Mouse (Mus musculus) midbrain, embryonic 12.5 days (tissue): Measurements from ENCODE around the gene Tbxas1. TPM values are rescaled to one million over a fixed set of nuclear protein-coding genes. Genes with fewer than 3 reads are reported as not detected.

Source experiments
- ATAC-seq: fragments of 200-750 bp; cut with Nextera tagmentation; 2 replicates; pipeline ENCODE4 v1.8.0; 2017; ENCODE audit warnings: low read depth, moderate TSS enrichment, moderate library complexity; ENCODE audit not compliant: low FRiP score
- H3K27ac ChIP-seq: fragments of 300-500 bp; sonication (generic); replicated peaks from 2 replicates; pipeline ENCODE4 v1.5.1; 2016; ENCODE audit warnings: mild to moderate bottlenecking
- H3K27me3 ChIP-seq: fragments of 300-500 bp; sonication (generic); 2 replicates; pipeline ENCODE4 v1.6.1; 2016; ENCODE audit warnings: mild to moderate bottlenecking
- H3K36me3 ChIP-seq: fragments of 300-500 bp; sonication (generic); 2 replicates; pipeline ENCODE4 v1.6.1; 2016
- H3K4me1 ChIP-seq: fragments of 300-500 bp; sonication (generic); 2 replicates; pipeline ENCODE4 v1.6.1; 2016
- H3K4me2 ChIP-seq: fragments of 300-500 bp; sonication (generic); replicated peaks from 2 replicates; pipeline ENCODE4 v1.6.1; 2016; ENCODE audit warnings: mild to moderate bottlenecking, moderate library complexity
- H3K4me3 ChIP-seq: fragments of 300-500 bp; sonication (generic); 2 replicates; pipeline ENCODE4 v1.5.1; 2016; ENCODE audit warnings: mild to moderate bottlenecking
- H3K9ac ChIP-seq: fragments of 300-500 bp; sonication (generic); replicated peaks from 2 replicates; pipeline ENCODE4 v1.6.1; 2016; ENCODE audit warnings: mild to moderate bottlenecking, moderate library complexity
- H3K9me3 ChIP-seq: fragments of 300-500 bp; sonication (generic); 2 replicates; pipeline ENCODE4 v1.6.1; 2016; ENCODE audit warnings: mild to moderate bottlenecking
- WGBS: fragments of 180-500 bp; shearing (Covaris S2); methylation state at CpG from one replicate; pipeline ENCODE4 v1.1.7; 2016; 5-methylcytosine and 5-hydroxymethylcytosine counted together
- polyA plus RNA-seq: library from polyadenylated mRNA; unstranded; fragments of >200 nt; fragmentation: Nextera tagmentation; extraction: Ambion mirVana; gene quantifications from 2 replicates; pipeline ENCODE4 v1.2.1, GENCODE M21; 2016

Tbxas1 gene
- polyA plus RNA-seq, 1 experiment from 2014 or later, result 2.2 TPM

GRCm38 (mm10) chr6:38860301-38860700 is 14.9 kb upstream of the Tbxas1 start:
- Histone ChIP-seq H3K27me3 (no peaks in the 10 kb centered on the region), H3K27ac (no peak overlapping the region), H3K4me3 (no peak overlapping the region), H3K36me3 (no peaks in the 10 kb centered on the region), H3K4me2 (no peak overlapping the region), H3K9me3 (no peaks in the 10 kb centered on the region), H3K4me1 (peaks cover 8% of the 10 kb centered on the region; the same call in 1 of the 2 replicates), H3K9ac (no peak overlapping the region)
- WGBS, result 91% methylated on average over 2 of the region's 2 CpGs
- ATAC-seq, result no peak

- WGBS, result 69% methylated on average over 3 of the region's 3 CpGs
- Histone ChIP-seq H3K36me3 (no peaks in the 10 kb centered on the region), H3K4me1 (peaks cover 31% of the 10 kb centered on the region), H3K4me3 (no peak overlapping the region), H3K9me3 (no peaks in the 10 kb centered on the region), H3K9ac (no peak overlapping the region), H3K27me3 (no peaks in the 10 kb centered on the region), H3K27ac (no peak overlapping the region), H3K4me2 (no peak overlapping the region)
- no peak for ATAC-seq
Observed at GRCm38 (mm10) chr6:38863595-38863994, 11.6 kb upstream of the Tbxas1 start.

DNA sequence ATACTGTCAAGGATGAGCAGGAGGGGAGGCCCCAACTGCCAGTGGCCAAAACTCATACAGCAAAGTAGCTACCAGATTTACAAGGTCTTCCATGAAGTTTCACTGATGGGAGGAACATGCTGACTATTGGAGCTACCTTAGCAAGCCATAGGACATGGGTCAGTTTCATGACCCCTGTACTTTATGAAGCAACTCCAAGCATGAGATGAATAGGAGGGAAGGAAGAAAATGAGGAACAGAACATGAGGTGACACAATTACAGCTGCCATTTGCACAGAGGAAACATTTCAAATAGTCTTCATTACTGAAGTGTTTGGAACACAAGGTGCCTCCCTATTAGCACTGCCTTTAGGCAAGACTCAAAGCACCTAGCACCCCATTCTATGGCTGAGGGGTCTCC is 9.4 kb upstream of the Tbxas1 start:
- no peak overlapping the region for H3K27ac ChIP-seq
- no peak for ATAC-seq
- H3K4me1 ChIP-seq, result peaks cover 37% of the 10 kb centered on the region

DNA sequence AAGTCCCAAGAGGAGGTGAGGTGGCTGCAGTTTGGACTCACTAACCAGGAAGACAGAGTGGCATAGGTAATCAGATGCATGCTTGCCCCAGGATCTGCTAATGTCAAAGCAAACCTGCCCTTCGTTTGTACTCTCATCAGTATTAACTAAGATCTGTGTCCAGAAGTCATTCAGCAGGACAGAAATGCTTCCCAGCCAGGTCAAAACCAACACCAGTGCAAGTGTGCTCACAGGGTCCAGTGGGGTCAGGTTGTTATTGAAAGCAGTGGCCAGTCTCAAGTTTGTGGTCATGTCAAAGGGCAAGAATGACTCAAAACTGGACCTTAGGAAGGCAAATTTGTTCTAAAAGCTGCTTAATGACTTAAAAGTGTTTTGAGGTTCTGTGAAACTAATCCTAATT is 8.8 kb upstream of the Tbxas1 start:
- H3K9ac ChIP-seq, result no peak overlapping the region
- H3K4me2 ChIP-seq, result no peak overlapping the region
- H3K4me1 ChIP-seq, result peaks cover 39% of the 10 kb centered on the region
- 85% methylated on average over 1 of the region's 1 CpGs for WGBS
- no peak overlapping the region for H3K27ac ChIP-seq
- H3K4me3 ChIP-seq, result no peak overlapping the region
- H3K36me3 ChIP-seq, result peaks cover 6% of the 10 kb centered on the region
- H3K27me3 ChIP-seq, result no peaks in the 10 kb centered on the region
- no peaks in the 10 kb centered on the region for H3K9me3 ChIP-seq
- ATAC-seq, result no peak

More for the DNA sequence above, 9.4 kb upstream of the Tbxas1 start:
- H3K36me3 ChIP-seq, result peaks cover 6% of the 10 kb centered on the region
- no peaks in the 10 kb centered on the region for H3K27me3 ChIP-seq
- H3K9ac ChIP-seq, result no peak overlapping the region
- no peaks in the 10 kb centered on the region for H3K9me3 ChIP-seq
- H3K4me2 ChIP-seq, result no peak overlapping the region
- H3K4me3 ChIP-seq, result no peak overlapping the region

DNA sequence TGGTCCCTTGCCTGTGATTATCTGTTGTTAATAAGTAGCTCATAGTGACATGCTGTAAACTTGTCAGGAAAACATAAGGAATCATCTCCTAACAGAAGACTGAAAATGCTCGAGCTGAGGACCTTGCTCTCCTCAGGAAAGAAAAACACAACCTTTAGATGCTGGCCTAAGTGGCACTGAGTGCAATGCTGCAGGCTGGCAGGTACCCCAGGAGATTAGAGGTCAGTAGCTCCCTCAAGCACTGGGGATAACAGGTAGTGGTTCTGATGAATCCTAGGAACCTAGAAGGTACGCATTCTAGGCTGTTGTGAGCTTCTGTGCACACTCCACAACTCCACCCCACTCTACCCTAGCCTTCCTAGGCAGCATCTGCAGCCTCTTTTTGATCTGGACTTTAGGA is 8.4 kb upstream of the Tbxas1 start:
- no peak overlapping the region for H3K27ac ChIP-seq
- H3K4me1 ChIP-seq, result peaks cover 43% of the 10 kb centered on the region
- no peak overlapping the region for H3K4me3 ChIP-seq
- peaks cover 6% of the 10 kb centered on the region for H3K36me3 ChIP-seq
- no peak for ATAC-seq
- H3K27me3 ChIP-seq, result no peaks in the 10 kb centered on the region
- no peak overlapping the region for H3K9ac ChIP-seq
- H3K9me3 ChIP-seq, result no peaks in the 10 kb centered on the region
- 79% methylated on average over 2 of the region's 2 CpGs for WGBS
- H3K4me2 ChIP-seq, result no peak overlapping the region

- peaks cover 49% of the 10 kb centered on the region for H3K4me1 ChIP-seq
- peaks cover 6% of the 10 kb centered on the region for H3K36me3 ChIP-seq
- H3K27me3 ChIP-seq, result no peaks in the 10 kb centered on the region
- H3K4me3 ChIP-seq, result no peak overlapping the region
- no peak overlapping the region for H3K4me2 ChIP-seq
- H3K9me3 ChIP-seq, result no peaks in the 10 kb centered on the region
- no peak overlapping the region for H3K9ac ChIP-seq
- no peak overlapping the region for H3K27ac ChIP-seq
- no peak for ATAC-seq
- WGBS, result 43% methylated on average over 1 of the region's 1 CpGs
Observed at GRCm38 (mm10) chr6:38867291-38867690, 7.9 kb upstream of the Tbxas1 start.

- WGBS, result 96% methylated on average over 1 of the region's 1 CpGs
- no peak overlapping the region for H3K4me2 ChIP-seq
- H3K9ac ChIP-seq, result no peak overlapping the region
- no peak for ATAC-seq
- H3K4me1 ChIP-seq, result peaks cover 65% of the 10 kb centered on the region
- peaks cover 6% of the 10 kb centered on the region for H3K36me3 ChIP-seq
- no peaks in the 10 kb centered on the region for H3K9me3 ChIP-seq
- no peak overlapping the region for H3K4me3 ChIP-seq
- no peak overlapping the region for H3K27ac ChIP-seq
- no peaks in the 10 kb centered on the region for H3K27me3 ChIP-seq
Observed at GRCm38 (mm10) chr6:38868974-38869373, 6.2 kb upstream of the Tbxas1 start.

DNA sequence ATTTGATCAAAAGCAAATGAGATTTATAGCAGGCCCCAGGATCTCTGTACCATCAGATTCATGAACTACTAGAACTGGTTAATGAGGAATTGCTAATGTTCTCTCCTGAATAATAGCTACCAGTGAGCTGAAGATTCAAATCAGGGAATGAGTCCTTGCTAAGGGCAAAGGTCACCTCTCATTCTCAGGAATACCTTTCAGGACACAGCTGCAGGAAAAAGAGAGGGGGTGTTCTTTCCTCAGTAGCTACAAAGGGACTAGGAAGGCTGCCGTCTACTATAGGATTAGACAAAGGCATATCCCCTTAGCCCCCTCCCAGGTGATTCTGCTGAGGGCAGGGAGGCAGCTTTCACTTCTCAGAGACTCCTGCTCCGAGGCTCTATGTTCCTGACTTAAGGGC is 5.1 kb upstream of the Tbxas1 start:
- 11% methylated on average over 2 of the region's 2 CpGs for WGBS
- Histone ChIP-seq H3K4me3 (no peak overlapping the region), H3K4me1 (peaks cover 65% of the 10 kb centered on the region), H3K9ac (no peak overlapping the region), H3K9me3 (no peaks in the 10 kb centered on the region), H3K27me3 (no peaks in the 10 kb centered on the region), H3K27ac (no peak overlapping the region), H3K36me3 (peaks cover 6% of the 10 kb centered on the region), H3K4me2 (no peak overlapping the region)
- no peak for ATAC-seq

DNA sequence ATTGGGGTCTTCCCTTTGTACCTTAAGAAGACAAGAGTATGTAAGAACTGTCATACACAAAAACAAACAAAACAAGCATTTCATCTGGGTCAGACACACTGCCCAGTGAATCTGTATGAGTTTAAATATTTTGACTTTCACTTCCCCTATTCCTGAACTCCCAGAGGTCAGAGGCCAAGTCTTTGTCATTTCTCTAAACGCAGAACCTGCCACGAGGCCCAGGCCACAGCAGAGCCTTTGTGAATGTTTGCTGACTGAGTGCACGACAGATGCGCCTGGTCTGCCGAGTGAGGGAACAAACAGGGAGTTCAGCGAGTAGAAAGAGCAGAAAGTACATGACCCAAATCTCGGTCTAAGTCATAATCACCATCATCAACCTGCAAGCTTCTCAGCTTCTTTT is 4.2 kb upstream of the Tbxas1 start:
- no peak overlapping the region for H3K27ac ChIP-seq

DNA sequence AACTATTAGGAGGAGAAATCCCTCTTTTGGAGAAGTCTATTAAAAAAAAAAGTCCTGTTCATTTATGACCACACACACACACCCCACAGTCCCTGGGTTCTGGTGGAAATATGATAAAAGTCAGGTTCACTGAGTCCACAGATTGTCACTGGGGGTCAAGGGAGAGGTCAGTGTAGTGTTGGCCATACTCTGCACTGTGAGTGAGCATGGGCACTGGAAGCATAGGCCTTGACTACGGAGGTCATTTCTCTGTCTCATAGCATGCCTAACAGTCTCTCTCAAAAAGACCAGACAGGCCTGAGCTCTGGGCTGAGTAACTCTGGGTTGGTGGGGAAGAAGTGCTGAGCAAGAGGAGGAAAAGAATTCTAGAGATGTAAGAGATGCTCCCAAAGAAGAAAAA is 1.9 kb upstream of the Tbxas1 start:
- peaks cover 41% of the 10 kb centered on the region for H3K4me1 ChIP-seq
- 0 out of 2 replicates have a peak, but pooled peaks cover 10% of the 10 kb centered on the region for H3K27me3 ChIP-seq
- peak overlapping the region; percentile 100; the same call in 1 of the 2 replicates for H3K9ac ChIP-seq
- H3K36me3 ChIP-seq, result peaks cover 6% of the 10 kb centered on the region
- 59% methylated on average over 1 of the region's 1 CpGs for WGBS
- no peak overlapping the region for H3K27ac ChIP-seq
- no peaks in the 10 kb centered on the region for H3K9me3 ChIP-seq
- H3K4me2 ChIP-seq, result peak overlapping the region; percentile 71
- peak overlapping the region; percentile 100 for H3K4me3 ChIP-seq
- no peak for ATAC-seq

More for the DNA sequence above, 4.2 kb upstream of the Tbxas1 start:
- no peaks in the 10 kb centered on the region for H3K9me3 ChIP-seq
- no peaks in the 10 kb centered on the region for H3K27me3 ChIP-seq
- no peak for ATAC-seq
- H3K4me3 ChIP-seq, result no peak overlapping the region
- no peak overlapping the region for H3K4me2 ChIP-seq
- H3K4me1 ChIP-seq, result peaks cover 60% of the 10 kb centered on the region
- H3K9ac ChIP-seq, result no peak overlapping the region
- peaks cover 6% of the 10 kb centered on the region for H3K36me3 ChIP-seq
- WGBS, result 9% methylated on average over 7 of the region's 7 CpGs

DNA sequence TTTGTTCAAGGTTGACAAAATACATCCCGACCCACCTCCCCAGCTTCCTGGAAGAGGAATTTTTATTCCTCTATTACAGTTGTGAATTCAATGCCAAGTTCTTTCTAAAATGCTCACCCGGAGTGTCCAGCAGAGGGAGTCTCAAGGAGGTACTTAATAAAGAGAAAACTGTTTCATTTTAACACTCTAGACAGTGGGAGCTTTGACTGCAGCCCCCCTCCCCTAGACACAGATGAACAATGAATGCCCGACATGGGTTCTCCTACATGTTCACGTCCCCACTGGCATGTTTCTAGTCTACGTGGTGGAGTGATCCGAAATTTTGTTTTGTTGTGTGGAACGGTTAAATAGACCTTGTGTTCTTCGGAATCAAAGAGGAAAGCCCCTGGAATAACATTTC is 1.2 kb upstream of the Tbxas1 start:
- no peaks in the 10 kb centered on the region for H3K9me3 ChIP-seq
- peaks cover 6% of the 10 kb centered on the region for H3K36me3 ChIP-seq
- H3K27me3 ChIP-seq, result peaks cover 15% of the 10 kb centered on the region; the same call in 1 of the 2 replicates
- H3K4me1 ChIP-seq, result peaks cover 39% of the 10 kb centered on the region
- H3K9ac ChIP-seq, result peak overlapping the region; percentile 100
- peak overlapping the region; percentile 96; the same call in 1 of the 2 replicates for H3K27ac ChIP-seq
- ATAC-seq, result no peak
- H3K4me2 ChIP-seq, result peak overlapping the region; percentile 71
- WGBS, result 10% methylated on average over 8 of the region's 8 CpGs
- peak overlapping the region; percentile 100 for H3K4me3 ChIP-seq

GRCm38 (mm10) chr6:38874565-38875257 is 493 bp upstream of the Tbxas1 start:
- peak overlapping the region; percentile 100 for H3K9ac ChIP-seq
- H3K9me3 ChIP-seq, result no peaks in the 10 kb centered on the region
- H3K27me3 ChIP-seq, result peaks cover 19% of the 10 kb centered on the region
- peaks cover 6% of the 10 kb centered on the region for H3K36me3 ChIP-seq
- ATAC-seq, result no peak
- H3K4me1 ChIP-seq, result peaks cover 37% of the 10 kb centered on the region
- H3K4me3 ChIP-seq, result peak overlapping the region; percentile 100
- 0% methylated on average over 23 of the region's 23 CpGs for WGBS
- H3K27ac ChIP-seq, result peak overlapping the region; percentile 96
- H3K4me2 ChIP-seq, result peak overlapping the region; percentile 71
